In the genomic region with DNA sequence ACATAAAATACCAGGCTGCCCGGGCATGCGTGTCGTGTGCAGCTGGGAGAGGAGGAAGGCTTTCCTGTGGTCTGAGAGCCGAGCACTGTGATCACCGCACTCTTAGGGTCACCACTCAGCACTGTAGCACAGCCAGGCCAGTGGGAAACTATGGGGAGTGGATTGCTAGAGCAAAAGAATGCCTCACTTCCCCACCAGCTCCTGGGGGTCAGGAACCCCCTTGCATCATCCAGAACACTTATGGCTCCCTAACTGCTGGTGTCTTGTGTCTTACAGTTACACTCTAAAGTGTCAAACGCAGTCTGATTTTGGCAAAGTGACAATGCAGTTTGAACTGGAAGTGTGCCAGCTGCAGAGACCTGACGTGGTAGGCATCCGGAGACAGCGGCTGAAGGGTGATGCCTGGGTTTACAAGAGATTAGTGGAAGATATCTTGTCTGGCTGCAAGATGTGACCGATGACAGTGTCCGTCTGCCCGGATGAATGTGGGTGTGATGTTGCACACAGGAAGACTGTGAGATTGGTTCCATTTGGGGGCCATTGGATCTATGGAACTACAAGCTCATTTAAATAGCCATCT, we compare ENCODE assay signal across 13 mouse cellular contexts.
DNase-seq lines count a peak whose midpoint lies in the region; ATAC-seq lines count a peak whose summit lies in the region.
"Had no signal": no experiment of that assay in that cellular context is flagged by ENCODE, and none has a peak within 500 bp of the region (broad histone marks: within the 10 kb centered on the region; RNA-seq: fewer than 3 reads in every experiment).

No protein-coding gene starts in this region.

- H3K4me2 ChIP-seq in hindbrain, embryonic 14.5 days (replicated peaks): no peak overlapping the region
- no peak overlapping the region for H3K4me2 ChIP-seq in hindbrain, embryonic 11.5 days (replicated peaks; ENCODE audit: low read depth, low read length)
- no peak overlapping the region for H3K4me2 ChIP-seq in neural tube, embryonic 13.5 days
- H3K4me2 ChIP-seq in intestine, embryonic 16.5 days (ENCODE audit: low read depth, low read length): no peak overlapping the region
- H3K4me2 ChIP-seq: forebrain, embryonic 13.5 days; liver, embryonic 15.5 days had no signal

- H3K36me3 ChIP-seq in hindbrain, embryonic 14.5 days (replicated peaks; ENCODE audit: control insufficient read depth, insufficient read depth): no peaks in the 10 kb centered on the region
- no peaks in the 10 kb centered on the region for H3K36me3 ChIP-seq in hindbrain, embryonic 11.5 days (ENCODE audit: control insufficient read depth, insufficient read depth, low read length)
- H3K36me3 ChIP-seq in neural tube, embryonic 13.5 days: no peaks in the 10 kb centered on the region
- H3K36me3 ChIP-seq in intestine, embryonic 16.5 days (ENCODE audit: control insufficient read depth, insufficient read depth, low read length): no peaks in the 10 kb centered on the region; the same call in 1 of the 2 replicates

- no peaks in the 10 kb centered on the region for H3K27me3 ChIP-seq in hindbrain, embryonic 14.5 days (ENCODE audit: control insufficient read depth, insufficient read depth, low read length)
- no peaks in the 10 kb centered on the region for H3K27me3 ChIP-seq in hindbrain, embryonic 11.5 days (ENCODE audit: control insufficient read depth, insufficient read depth, low read length)
- H3K27me3 ChIP-seq in neural tube, embryonic 13.5 days: no peaks in the 10 kb centered on the region
- H3K27me3 ChIP-seq in intestine, embryonic 16.5 days (replicated peaks; ENCODE audit: control insufficient read depth, insufficient read depth, low read length): no peaks in the 10 kb centered on the region
- H3K27me3 ChIP-seq: forebrain, embryonic 13.5 days; liver, embryonic 15.5 days had no signal

- H3K27ac ChIP-seq in hindbrain, embryonic 14.5 days: no peak overlapping the region
- no peak overlapping the region for H3K27ac ChIP-seq in hindbrain, embryonic 11.5 days (ENCODE audit: low read depth, low read length)
- 0 out of 2 replicates have a peak overlapping the region, but pooled peaks have one; percentile 1 for H3K27ac ChIP-seq in neural tube, embryonic 13.5 days (replicated peaks)
- H3K27ac ChIP-seq in intestine, embryonic 16.5 days (ENCODE audit: low read length): no peak overlapping the region
- H3K27ac ChIP-seq: forebrain, embryonic 13.5 days; left cerebral cortex, adult 2 months; liver, embryonic 15.5 days had no signal

- no peak for ATAC-seq in hindbrain, embryonic 14.5 days (ENCODE audit: low FRiP score)
- no peak for ATAC-seq in hindbrain, embryonic 11.5 days (ENCODE audit: low FRiP score)
- no peak for ATAC-seq in neural tube, embryonic 13.5 days (ENCODE audit: low read depth)
- peak; percentile 14; the same call in 1 of the 2 replicates for ATAC-seq in megakaryocyte progenitor cell, adult 5-6 weeks (replicated peaks; ENCODE audit: poor library complexity)
- no peak for ATAC-seq in intestine, embryonic 16.5 days
- ATAC-seq: forebrain, embryonic 13.5 days had no signal

- 0 out of 2 replicates have a peak, but pooled peaks cover 7% of the 10 kb centered on the region for H3K4me1 ChIP-seq in hindbrain, embryonic 14.5 days (replicated peaks; ENCODE audit: control insufficient read depth, insufficient read depth, low read length)
- no peaks in the 10 kb centered on the region for H3K4me1 ChIP-seq in hindbrain, embryonic 11.5 days (replicated peaks; ENCODE audit: control insufficient read depth, insufficient read depth, low read length)
- H3K4me1 ChIP-seq in neural tube, embryonic 13.5 days (replicated peaks): peaks cover 8% of the 10 kb centered on the region; the same call in 1 of the 2 replicates
- no peaks in the 10 kb centered on the region for H3K4me1 ChIP-seq in intestine, embryonic 16.5 days (ENCODE audit: control insufficient read depth, insufficient read depth, low read length)
- H3K4me1 ChIP-seq: liver, embryonic 15.5 days had no signal

- no peaks in the 10 kb centered on the region for H3K9me3 ChIP-seq in hindbrain, embryonic 14.5 days (ENCODE audit: control insufficient read depth, low read length)
- H3K9me3 ChIP-seq in hindbrain, embryonic 11.5 days (ENCODE audit: control insufficient read depth, low read length): no peaks in the 10 kb centered on the region
- no peaks in the 10 kb centered on the region for H3K9me3 ChIP-seq in neural tube, embryonic 13.5 days
- no peaks in the 10 kb centered on the region for H3K9me3 ChIP-seq in intestine, embryonic 16.5 days (ENCODE audit: control insufficient read depth, low read length)
- H3K9me3 ChIP-seq: forebrain, embryonic 13.5 days; liver, embryonic 15.5 days had no signal

- no peak overlapping the region for H3K9ac ChIP-seq in hindbrain, embryonic 14.5 days
- no peak overlapping the region for H3K9ac ChIP-seq in hindbrain, embryonic 11.5 days (ENCODE audit: low read depth, low read length)
- H3K9ac ChIP-seq in neural tube, embryonic 13.5 days: no peak overlapping the region
- H3K9ac ChIP-seq in intestine, embryonic 16.5 days (ENCODE audit: low read depth, low read length): no peak overlapping the region
- H3K9ac ChIP-seq: forebrain, embryonic 13.5 days; liver, embryonic 15.5 days had no signal

- no peak overlapping the region for H3K4me3 ChIP-seq in hindbrain, embryonic 14.5 days (replicated peaks; ENCODE audit: low read length)
- H3K4me3 ChIP-seq in hindbrain, embryonic 11.5 days (ENCODE audit: low read depth, low read length): no peak overlapping the region
- no peak overlapping the region for H3K4me3 ChIP-seq in neural tube, embryonic 13.5 days
- no peak overlapping the region for H3K4me3 ChIP-seq in intestine, embryonic 16.5 days (ENCODE audit: low read length)
- H3K4me3 ChIP-seq: forebrain, embryonic 13.5 days; left cerebral cortex, adult 2 months; liver, embryonic 15.5 days had no signal

- peak; percentile 33 for DNase-seq in hindbrain, embryonic 14.5 days (ENCODE audit: low spot score)
- DNase-seq in hindbrain, embryonic 11.5 days (ENCODE audit: low spot score): no peak
- DNase-seq in neural tube, embryonic 10.5 days (ENCODE audit: extremely low spot score, low spot score): no peak
- peak; percentile 6 for DNase-seq in brain, adult 2 months (ENCODE audit: low read depth, low spot score)
- DNase-seq: cerebellum, adult 11 months; gastrocnemius, postnatal 36 days; thymus, postnatal 4 days had no signal

- 65% methylated on average over 12 of the region's 12 CpGs for WGBS in hindbrain, embryonic 14.5 days
- 93% methylated on average over 12 of the region's 12 CpGs for WGBS in hindbrain, embryonic 11.5 days
- WGBS in neural tube, embryonic 13.5 days: 74% methylated on average over 12 of the region's 12 CpGs
- 81% methylated on average over 12 of the region's 12 CpGs for WGBS in intestine, embryonic 16.5 days

Comparison
In these comparisons a context has a peak if more than half of its experiments do, and no peak if none do; other contexts are left out.
1. DNase-seq: peak in hindbrain, embryonic 14.5 days (single experiment) and brain, adult 2 months (single experiment); none in hindbrain, embryonic 11.5 days (single experiment) and neural tube, embryonic 10.5 days (single experiment).